Mouse (Mus musculus): ENCODE measurements around the gene Gm48552. TPM values are rescaled to one million over a fixed set of nuclear protein-coding genes. Genes with fewer than 3 reads are reported as not detected.

The Gm48552 gene
- polyA plus RNA-seq, 1 experiment from 2014 or later = 0.77 TPM

- peak overlapping the region; percentile 13; the same call in 1 of the 2 replicates for H3K4me3 ChIP-seq (ENCODE audit: low read depth, low read length)
- DNase-seq (ENCODE audit: low spot score) = no peak
- H3K4me2 ChIP-seq (ENCODE audit: low read depth, low read length) = peak overlapping the region; percentile 57
- H3K27ac ChIP-seq (replicated peaks; ENCODE audit: low read depth, low read length) = no peak overlapping the region
- ATAC-seq (ENCODE audit: low read depth) = no peak; the same call in 1 of the 2 replicates
- peaks cover 14% of the 10 kb centered on the region; the same call in 1 of the 2 replicates for H3K4me1 ChIP-seq (ENCODE audit: control insufficient read depth, insufficient read depth, low read length)
- no peaks in the 10 kb centered on the region for H3K9me3 ChIP-seq (ENCODE audit: control insufficient read depth, low read length)
- H3K9ac ChIP-seq (ENCODE audit: low read depth, low read length) = peak overlapping the region; percentile 30; the same call in 1 of the 2 replicates
- H3K27me3 ChIP-seq (replicated peaks; ENCODE audit: control insufficient read depth, insufficient read depth, low read length) = peaks cover 6% of the 10 kb centered on the region; the same call in 1 of the 2 replicates
- H3K36me3 ChIP-seq (ENCODE audit: control insufficient read depth, insufficient read depth, low read length) = no peaks in the 10 kb centered on the region
- 67% methylated on average over 21 of the region's 21 CpGs for WGBS
Measured at GRCm38 (mm10) chr10:81432169-81432867, 43.5 kb downstream of the Gm48552 start.

DNA sequence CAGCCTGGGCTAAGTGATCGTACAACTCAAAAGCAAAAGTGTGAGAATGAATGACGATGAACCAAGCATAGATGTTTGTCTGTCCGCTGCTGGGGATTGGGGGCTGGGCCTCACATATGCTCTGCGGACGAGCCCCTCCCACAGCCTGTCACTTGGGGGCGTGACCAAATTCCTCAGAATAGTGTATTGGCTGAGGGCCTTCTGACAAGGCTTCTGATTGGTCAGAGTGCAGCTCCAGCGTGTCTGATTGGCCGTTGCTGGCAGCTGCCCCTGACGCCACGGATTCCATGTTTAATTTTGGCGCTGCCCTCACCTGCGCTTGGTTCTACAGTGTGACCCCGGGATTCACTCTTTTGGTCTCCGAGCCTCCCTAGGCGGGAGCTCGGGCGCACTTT, 44.1 kb downstream of the Gm48552 start:
- Histone ChIP-seq H3K36me3 (ENCODE audit: control insufficient read depth, insufficient read depth, low read length) (no peaks in the 10 kb centered on the region), H3K4me1 (ENCODE audit: control insufficient read depth, insufficient read depth, low read length) (peaks cover 12% of the 10 kb centered on the region; the same call in 1 of the 2 replicates), H3K9ac (ENCODE audit: low read depth, low read length) (peak overlapping the region; percentile 60), H3K27ac (replicated peaks; ENCODE audit: low read depth, low read length) (no peak overlapping the region), H3K9me3 (ENCODE audit: control insufficient read depth, low read length) (no peaks in the 10 kb centered on the region), H3K4me2 (ENCODE audit: low read depth, low read length) (peak overlapping the region; percentile 57), H3K27me3 (replicated peaks; ENCODE audit: control insufficient read depth, insufficient read depth, low read length) (peaks cover 4% of the 10 kb centered on the region; the same call in 1 of the 2 replicates), H3K4me3 (ENCODE audit: low read depth, low read length) (peak overlapping the region; percentile 30)
- ATAC-seq (ENCODE audit: low read depth) = peak; percentile 91
- peak; percentile 98 for DNase-seq (ENCODE audit: low spot score)
- 4% methylated on average over 17 of the region's 17 CpGs for WGBS

- no peak overlapping the region for H3K27ac ChIP-seq (replicated peaks; ENCODE audit: low read depth, low read length)
- H3K9me3 ChIP-seq (ENCODE audit: control insufficient read depth, low read length) = no peaks in the 10 kb centered on the region
- H3K4me2 ChIP-seq (ENCODE audit: low read depth, low read length) = peak overlapping the region; percentile 57; the same call in 1 of the 2 replicates
Measured at GRCm38 (mm10) chr10:81433541-81434289, 44.9 kb downstream of the Gm48552 start.

GRCm38 (mm10) chr10:81434361-81435263, 45.8 kb downstream of the Gm48552 start:
- Histone ChIP-seq H3K9ac (ENCODE audit: low read depth, low read length) (no peak overlapping the region), H3K36me3 (ENCODE audit: control insufficient read depth, insufficient read depth, low read length) (no peaks in the 10 kb centered on the region), H3K27ac (replicated peaks; ENCODE audit: low read depth, low read length) (no peak overlapping the region), H3K9me3 (ENCODE audit: control insufficient read depth, low read length) (no peaks in the 10 kb centered on the region), H3K4me3 (ENCODE audit: low read depth, low read length) (no peak overlapping the region), H3K27me3 (replicated peaks; ENCODE audit: control insufficient read depth, insufficient read depth, low read length) (no peaks in the 10 kb centered on the region), H3K4me2 (ENCODE audit: low read depth, low read length) (no peak overlapping the region), H3K4me1 (ENCODE audit: control insufficient read depth, insufficient read depth, low read length) (peaks cover 7% of the 10 kb centered on the region; the same call in 1 of the 2 replicates)
- no peak for DNase-seq (ENCODE audit: low spot score)
- no peak for ATAC-seq (ENCODE audit: low read depth)
- WGBS = 56% methylated on average over 15 of the region's 15 CpGs

More at GRCm38 (mm10) chr10:81433541-81434289, 44.9 kb downstream of the Gm48552 start:
- Histone ChIP-seq H3K4me1 (ENCODE audit: control insufficient read depth, insufficient read depth, low read length) (peaks cover 12% of the 10 kb centered on the region; the same call in 1 of the 2 replicates), H3K27me3 (replicated peaks; ENCODE audit: control insufficient read depth, insufficient read depth, low read length) (no peaks in the 10 kb centered on the region), H3K4me3 (ENCODE audit: low read depth, low read length) (no peak overlapping the region; the same call in 1 of the 2 replicates), H3K9ac (ENCODE audit: low read depth, low read length) (no peak overlapping the region), H3K36me3 (ENCODE audit: control insufficient read depth, insufficient read depth, low read length) (no peaks in the 10 kb centered on the region)
- WGBS = 74% methylated on average over 26 of the region's 26 CpGs
- no peak for ATAC-seq (ENCODE audit: low read depth)
- no peak for DNase-seq (ENCODE audit: low spot score)

GRCm38 (mm10) chr10:81435436-81435835, 46.6 kb downstream of the Gm48552 start:
- H3K9me3 ChIP-seq (ENCODE audit: control insufficient read depth, low read length) = no peaks in the 10 kb centered on the region
- H3K9ac ChIP-seq (ENCODE audit: low read depth, low read length) = no peak overlapping the region
- no peaks in the 10 kb centered on the region for H3K36me3 ChIP-seq (ENCODE audit: control insufficient read depth, insufficient read depth, low read length)
- ATAC-seq (ENCODE audit: low read depth) (no peak), DNase-seq (ENCODE audit: low spot score) (no peak)
- no peak overlapping the region for H3K27ac ChIP-seq (replicated peaks; ENCODE audit: low read depth, low read length)
- no peaks in the 10 kb centered on the region for H3K27me3 ChIP-seq (replicated peaks; ENCODE audit: control insufficient read depth, insufficient read depth, low read length)
- 76% methylated on average over 3 of the region's 3 CpGs for WGBS
- no peak overlapping the region for H3K4me3 ChIP-seq (ENCODE audit: low read depth, low read length)
- no peak overlapping the region for H3K4me2 ChIP-seq (ENCODE audit: low read depth, low read length)
- peaks cover 7% of the 10 kb centered on the region; the same call in 1 of the 2 replicates for H3K4me1 ChIP-seq (ENCODE audit: control insufficient read depth, insufficient read depth, low read length)

Small RNAs within 50 kb of the gene (microRNA-seq; reads per million reads assigned to microRNA genes)
- gene Mir1191b (ENCODE audit: borderline number of aligned reads) (1.2 reads per million), gene Mir6913 (ENCODE audit: borderline number of aligned reads) (not detected)

Other genes with a start within 250 kb of the Gm48552 start
- 33.2 and 35.6 TPM in 2 replicates for gene Pias4, start 221.1 kb upstream of the Gm48552 start, polyA plus RNA-seq (2014; fragmentation: Nextera tagmentation; extraction: Ambion mirVana)
- gene Eef2, start 212.4 kb upstream of the Gm48552 start, polyA plus RNA-seq (2014; fragmentation: Nextera tagmentation; extraction: Ambion mirVana) = 549 and 578 TPM in 2 replicates
- gene Dapk3, start 206.0 kb upstream of the Gm48552 start, polyA plus RNA-seq (2014; fragmentation: Nextera tagmentation; extraction: Ambion mirVana) = 53.4 and 58.3 TPM in 2 replicates
- gene 4930442H23Rik, start 205.2 kb upstream of the Gm48552 start, polyA plus RNA-seq (2014; fragmentation: Nextera tagmentation; extraction: Ambion mirVana) = not detected in 2 replicates
- 1.2 and 1.7 TPM in 2 replicates for gene Nmrk2, start 187.0 kb upstream of the Gm48552 start, polyA plus RNA-seq (2014; fragmentation: Nextera tagmentation; extraction: Ambion mirVana)
- gene Atcay, start 158.2 kb upstream of the Gm48552 start, polyA plus RNA-seq (2014; fragmentation: Nextera tagmentation; extraction: Ambion mirVana) = 2.3 and 2.4 TPM in 2 replicates
- 6.5 and 9.7 TPM in 2 replicates for gene Zfr2, start 155.8 kb upstream of the Gm48552 start, polyA plus RNA-seq (2014; fragmentation: Nextera tagmentation; extraction: Ambion mirVana)
- 4.9 and 5.4 TPM in 2 replicates for gene Matk, start 136.1 kb upstream of the Gm48552 start, polyA plus RNA-seq (2014; fragmentation: Nextera tagmentation; extraction: Ambion mirVana)
- 196 and 206 TPM in 2 replicates for gene Mrpl54, start 122.1 kb upstream of the Gm48552 start, polyA plus RNA-seq (2014; fragmentation: Nextera tagmentation; extraction: Ambion mirVana)
- 56.0 and 61.4 TPM in 2 replicates for gene Apba3, start 122.0 kb upstream of the Gm48552 start, polyA plus RNA-seq (2014; fragmentation: Nextera tagmentation; extraction: Ambion mirVana)
- 8.1 and 9.9 TPM in 2 replicates for gene Tjp3, start 97.4 kb upstream of the Gm48552 start, polyA plus RNA-seq (2014; fragmentation: Nextera tagmentation; extraction: Ambion mirVana)
- gene Pip5k1c, start 96.0 kb upstream of the Gm48552 start, polyA plus RNA-seq (2014; fragmentation: Nextera tagmentation; extraction: Ambion mirVana) = 48.4 and 56.3 TPM in 2 replicates
- 27.0 and 27.5 TPM in 2 replicates for gene Cactin, start 67.9 kb upstream of the Gm48552 start, polyA plus RNA-seq (2014; fragmentation: Nextera tagmentation; extraction: Ambion mirVana)
- gene Tbxa2r, start 60.3 kb upstream of the Gm48552 start, polyA plus RNA-seq (2014; fragmentation: Nextera tagmentation; extraction: Ambion mirVana) = 6.7 and 8.7 TPM in 2 replicates
- gene Gipc3, start 45.7 kb upstream of the Gm48552 start, polyA plus RNA-seq (2014; fragmentation: Nextera tagmentation; extraction: Ambion mirVana) = 0.04 and 0.14 TPM in 2 replicates
- gene Hmg20b, start 38.5 kb upstream of the Gm48552 start, polyA plus RNA-seq (2014; fragmentation: Nextera tagmentation; extraction: Ambion mirVana) = 66.8 and 78.7 TPM in 2 replicates
- 6.8 and 9.8 TPM in 2 replicates for gene Mfsd12, start 31.5 kb upstream of the Gm48552 start, polyA plus RNA-seq (2014; fragmentation: Nextera tagmentation; extraction: Ambion mirVana)
- gene 4930404N11Rik, start 23.2 kb upstream of the Gm48552 start, polyA plus RNA-seq (2014; fragmentation: Nextera tagmentation; extraction: Ambion mirVana) = 0.31 and 0.71 TPM in 2 replicates
- 69.5 and 90.1 TPM in 2 replicates for gene Fzr1, start 10.5 kb upstream of the Gm48552 start, polyA plus RNA-seq (2014; fragmentation: Nextera tagmentation; extraction: Ambion mirVana)
- gene Dohh, start 4.6 kb upstream of the Gm48552 start, polyA plus RNA-seq (2014; fragmentation: Nextera tagmentation; extraction: Ambion mirVana) = 61.4 and 67.1 TPM in 2 replicates
- 2.4 and 2.6 TPM in 2 replicates for gene Gm48551, start 4.5 kb upstream of the Gm48552 start, polyA plus RNA-seq (2014; fragmentation: Nextera tagmentation; extraction: Ambion mirVana)
- 3.9 and 4.1 TPM in 2 replicates for gene Smim24, start 4.0 kb downstream of the Gm48552 start, polyA plus RNA-seq (2014; fragmentation: Nextera tagmentation; extraction: Ambion mirVana)
- gene Nfic, start 66.6 kb downstream of the Gm48552 start, polyA plus RNA-seq (2014; fragmentation: Nextera tagmentation; extraction: Ambion mirVana) = 100.0 and 103 TPM in 2 replicates
- gene Celf5, start 93.7 kb downstream of the Gm48552 start, polyA plus RNA-seq (2014; fragmentation: Nextera tagmentation; extraction: Ambion mirVana) = 1.4 and 1.9 TPM in 2 replicates
- gene Ncln, start 107.4 kb downstream of the Gm48552 start, polyA plus RNA-seq (2014; fragmentation: Nextera tagmentation; extraction: Ambion mirVana) = 64.7 and 82.4 TPM in 2 replicates
- gene S1pr4, start 111.1 kb downstream of the Gm48552 start, polyA plus RNA-seq (2014; fragmentation: Nextera tagmentation; extraction: Ambion mirVana) = 0.65 and 0.73 TPM in 2 replicates
- 3.1 and 4.5 TPM in 2 replicates for gene Gna15, start 135.2 kb downstream of the Gm48552 start, polyA plus RNA-seq (2014; fragmentation: Nextera tagmentation; extraction: Ambion mirVana)
- 87.7 and 88.4 TPM in 2 replicates for gene Gna11, start 156.2 kb downstream of the Gm48552 start, polyA plus RNA-seq (2014; fragmentation: Nextera tagmentation; extraction: Ambion mirVana)
- gene Aes, start 170.5 kb downstream of the Gm48552 start, polyA plus RNA-seq (2014; fragmentation: Nextera tagmentation; extraction: Ambion mirVana) = 387 and 412 TPM in 2 replicates
- 30.2 and 39.4 TPM in 2 replicates for gene Tle2, start 185.6 kb downstream of the Gm48552 start, polyA plus RNA-seq (2014; fragmentation: Nextera tagmentation; extraction: Ambion mirVana)
- gene Tle6, start 212.1 kb downstream of the Gm48552 start, polyA plus RNA-seq (2014; fragmentation: Nextera tagmentation; extraction: Ambion mirVana) = 17.1 and 17.8 TPM in 2 replicates
- 0.20 and 0.61 TPM in 2 replicates for gene BC025920, start 217.3 kb downstream of the Gm48552 start, polyA plus RNA-seq (2014; fragmentation: Nextera tagmentation; extraction: Ambion mirVana)
- gene Sirt6, start 238.8 kb downstream of the Gm48552 start, polyA plus RNA-seq (2014; fragmentation: Nextera tagmentation; extraction: Ambion mirVana) = 24.4 and 29.0 TPM in 2 replicates
- gene Ankrd24, start 239.5 kb downstream of the Gm48552 start, polyA plus RNA-seq (2014; fragmentation: Nextera tagmentation; extraction: Ambion mirVana) = 7.2 and 7.3 TPM in 2 replicates